Mouse (Mus musculus) heart, postnatal 36 days (tissue): ENCODE measurements at regions not wholly inside any gene's neighbourhood (a gene's known extent, or its start where the extent isn't known, plus 50 kb on each side); places are given as distances from the start of the nearest gene placed in this dataset.
"Not testable (repeated sequence)": the region's sequence is repeated elsewhere in the genome, so short reads cannot be mapped to it uniquely, and the experiment has no call there.

Experiments used
- DNase-seq, 2 experiments: peaks; one replicate each; pipeline ENCODE4 v3.0.0; 2021 to 2022
- intact Hi-C: fragments of 180-260 bp; cut with DNase I; formaldehyde crosslinking; loops from one replicate; pipeline ENCODE4 v1.15.1; 2025

DNA sequence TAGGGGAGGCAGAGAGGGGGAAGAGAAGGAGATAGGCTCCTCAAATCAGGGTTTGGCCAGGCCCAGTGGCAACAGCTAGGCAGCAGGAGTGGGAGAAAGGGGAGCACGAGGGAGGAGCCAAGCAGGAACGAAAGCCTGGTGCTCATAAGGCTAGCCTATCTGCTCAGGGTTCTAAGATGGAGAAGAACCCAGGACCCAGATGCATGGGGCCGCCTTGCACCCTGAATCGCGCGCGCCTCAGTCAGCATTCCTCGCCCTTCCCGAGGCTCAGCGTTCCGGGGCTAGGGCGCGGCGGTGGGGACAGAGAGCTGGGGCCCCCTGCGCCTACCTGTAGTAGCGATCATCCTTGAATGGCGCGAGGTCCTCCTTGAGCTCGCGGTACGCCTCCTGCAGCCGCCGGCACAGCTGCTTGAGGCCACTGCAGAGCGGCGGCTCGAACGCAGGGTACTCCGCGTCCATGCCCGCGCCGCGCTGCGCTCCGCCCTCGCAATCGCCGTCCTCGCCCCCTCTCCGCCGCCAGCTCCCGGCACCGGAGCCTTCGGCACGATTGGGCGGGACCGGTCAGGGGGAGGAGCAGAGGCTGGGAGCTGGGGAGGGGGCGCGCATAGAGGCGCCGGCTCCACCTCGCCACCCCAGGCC lies 60.1 kb downstream of the Dynlt1b start:
- DNase-seq, intact Hi-C loops: not testable (repeated sequence)

DNA sequence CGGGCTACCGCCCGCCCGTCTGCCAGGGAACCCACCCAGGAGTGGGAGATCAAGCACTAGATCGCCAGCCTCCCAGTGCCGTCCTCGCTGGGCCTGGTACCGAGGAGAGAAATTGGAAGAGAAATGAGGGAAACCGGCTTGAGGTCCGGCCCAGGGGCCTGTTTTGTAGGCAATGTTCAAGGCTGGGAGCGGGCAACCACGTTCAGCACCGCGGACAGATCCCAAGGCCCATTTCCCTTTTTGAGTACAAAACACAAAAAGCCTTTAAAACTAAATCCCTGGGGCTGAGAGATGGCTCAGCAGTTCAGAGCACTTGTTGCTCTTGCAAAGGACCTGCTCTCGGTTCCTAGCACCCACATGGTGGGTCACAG lies 60.6 kb downstream of the Dynlt1b start:
- DNase-seq, intact Hi-C loops: not testable (repeated sequence)

DNA sequence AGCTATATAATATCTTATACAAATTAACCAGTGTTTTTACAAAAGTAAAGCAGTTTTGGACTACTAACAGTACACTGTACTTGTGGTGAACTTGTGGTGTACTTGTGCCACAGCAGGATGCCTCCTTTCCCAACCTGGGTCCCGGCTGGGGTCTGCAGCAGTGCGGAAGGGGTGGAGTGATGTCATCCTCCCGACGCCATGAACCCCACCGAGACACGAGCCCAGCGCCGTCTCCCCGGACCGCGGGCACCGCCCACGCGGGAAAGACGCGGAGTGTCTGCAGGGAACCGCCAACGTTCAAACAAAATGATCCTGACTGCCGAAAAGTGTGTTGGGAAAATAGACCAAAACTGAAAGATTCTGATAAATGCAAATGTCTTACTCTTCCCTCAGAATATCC lies 62.6 kb downstream of the Dynlt1b start:
- intact Hi-C loops, DNase-seq: not testable (repeated sequence)

DNA sequence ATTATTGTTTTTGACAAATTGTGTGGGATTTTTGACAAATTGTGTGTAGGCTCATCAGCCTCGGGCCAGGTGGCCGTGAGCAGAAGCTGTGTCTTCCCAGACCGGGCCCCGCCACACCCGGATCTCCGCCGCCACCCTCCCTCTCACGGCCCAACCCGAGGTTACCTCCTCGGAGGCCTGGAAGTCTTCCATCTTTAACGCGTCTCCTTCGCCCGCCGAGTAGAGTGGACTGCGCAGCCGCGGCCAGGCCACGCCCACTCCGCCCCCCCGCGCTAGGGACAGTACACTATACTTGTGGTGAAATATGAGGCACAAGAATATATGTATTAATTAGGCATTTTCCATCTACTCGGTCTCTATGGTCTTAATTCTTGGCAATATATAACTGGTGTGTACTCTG lies 63.0 kb downstream of the Dynlt1b start:
- intact Hi-C loops, result not testable (repeated sequence)
- peak; percentile 75 to 79 for DNase-seq

DNA sequence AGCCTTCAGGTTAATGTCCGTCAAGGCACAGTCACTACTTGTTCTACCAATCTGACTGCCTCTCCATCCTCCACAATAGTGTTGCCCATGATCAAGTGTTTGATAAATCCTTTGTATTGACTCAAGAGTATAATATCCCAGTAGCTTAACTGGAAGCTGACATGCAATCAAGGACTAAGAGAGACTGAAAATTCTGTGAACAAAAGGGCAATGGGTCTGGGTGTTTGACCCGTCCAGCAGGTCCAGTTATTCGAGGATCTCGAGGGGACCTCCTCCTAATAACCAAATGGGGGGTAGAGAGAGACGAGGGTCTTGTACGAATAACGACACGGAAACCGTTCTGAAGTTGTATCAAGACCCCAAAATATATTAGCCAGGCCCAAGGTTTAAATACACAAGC lies 66.6 kb downstream of the Dynlt1b start:
- intact Hi-C loops, DNase-seq: not testable (repeated sequence)

DNA sequence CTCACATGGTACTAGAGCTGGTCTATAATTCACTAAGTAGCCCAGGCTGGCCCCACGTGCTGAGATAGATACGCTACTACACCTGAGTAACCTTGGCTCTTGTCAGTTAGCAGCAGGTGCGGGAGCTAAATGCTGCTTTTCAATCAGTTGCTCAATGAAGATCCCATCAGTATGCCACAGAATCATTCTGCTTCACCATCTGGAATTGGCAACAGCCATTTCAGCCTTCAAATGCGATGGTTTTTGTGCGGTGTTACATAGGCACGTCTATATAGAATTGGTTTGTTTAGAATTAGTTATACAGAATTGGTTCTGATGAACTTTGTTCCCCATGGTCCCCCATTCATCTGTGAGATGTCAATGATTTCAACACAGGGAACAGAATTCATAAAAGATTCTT lies 72.8 kb downstream of the Dynlt1b start:
- intact Hi-C loops, DNase-seq: not testable (repeated sequence)

DNA sequence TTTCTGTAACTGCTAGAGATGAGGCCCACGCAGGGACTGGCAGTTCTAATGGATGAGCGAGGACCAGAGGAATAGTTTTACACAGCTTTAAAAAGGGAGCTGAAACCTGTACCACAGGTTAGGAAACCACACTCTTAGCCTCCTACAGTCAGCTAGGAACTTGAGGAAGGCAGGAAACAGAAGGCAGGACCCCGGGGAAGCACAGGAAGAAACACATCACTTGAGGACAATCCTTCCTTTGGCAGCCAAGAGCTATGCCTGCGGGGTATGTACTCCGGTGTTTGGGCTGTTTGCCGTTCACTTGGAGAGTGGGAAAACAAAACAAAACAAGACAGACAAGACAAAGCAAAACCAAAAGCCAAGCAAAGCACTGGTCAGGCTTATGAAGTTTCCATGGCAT lies 76.0 kb downstream of the Dynlt1b start:
- DNase-seq, intact Hi-C loops: not testable (repeated sequence)

DNA sequence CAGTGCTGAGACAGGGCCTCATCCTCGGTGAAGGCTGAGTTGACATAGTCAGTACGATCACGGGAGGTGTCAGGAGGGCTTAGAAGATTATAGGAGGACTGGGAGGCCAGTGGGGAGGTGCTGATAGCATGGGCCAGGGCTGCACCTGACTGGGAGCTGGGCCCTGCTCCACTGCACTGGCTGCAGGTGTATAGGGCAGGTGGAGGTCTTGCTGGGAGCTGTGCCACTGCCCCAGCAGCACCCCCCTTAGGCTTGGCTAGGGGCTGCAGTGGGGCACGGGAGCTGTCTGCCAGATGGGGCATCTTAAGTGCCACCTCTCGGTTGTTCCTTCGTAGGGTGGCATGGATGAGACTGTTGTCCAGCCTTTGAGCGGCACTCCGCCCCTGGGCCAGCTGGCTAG lies 85.2 kb downstream of the Dynlt1b start:
- intact Hi-C loops, DNase-seq: not testable (repeated sequence)

DNA sequence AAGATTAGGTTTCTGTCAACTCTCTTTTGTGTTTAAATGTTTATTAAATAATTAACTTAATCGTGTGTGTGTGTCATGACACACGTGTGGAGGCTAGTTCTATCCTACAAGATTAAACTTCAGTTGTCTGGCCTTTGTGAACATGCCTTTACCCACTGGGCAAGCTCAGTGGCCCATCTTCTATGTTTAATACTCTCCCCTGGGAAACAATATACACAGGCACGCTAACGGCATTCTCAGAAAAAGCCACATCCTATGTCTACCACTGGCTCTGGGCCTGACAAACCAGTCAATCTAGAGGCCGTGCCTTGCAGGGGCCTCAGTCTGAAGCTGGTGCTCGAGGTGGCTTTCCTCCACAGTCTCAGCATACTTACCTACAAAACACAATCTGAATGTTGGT lies 82.4 kb upstream of the Dynlt1c start:
- intact Hi-C loops, DNase-seq: not testable (repeated sequence)

DNA sequence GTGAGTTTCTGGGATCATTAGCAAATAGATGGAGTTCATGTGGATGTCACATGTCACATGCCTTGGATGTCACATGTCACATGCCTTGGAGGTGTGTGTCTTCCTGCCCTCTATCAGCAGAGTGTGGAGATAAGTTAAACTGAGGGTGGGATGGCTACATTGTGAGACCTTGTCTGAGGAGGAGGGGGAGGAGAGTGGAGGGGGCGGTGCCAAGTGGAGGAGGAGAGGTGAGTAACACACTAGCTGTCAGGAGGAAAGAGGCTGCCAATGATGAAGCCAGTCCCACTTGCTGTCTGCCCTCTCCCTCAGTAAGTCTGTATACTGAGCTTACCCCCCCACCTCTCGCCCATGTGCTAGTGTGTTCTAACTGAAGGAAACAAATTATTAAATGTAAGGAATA lies 81.5 kb upstream of the Dynlt1c start:
- intact Hi-C loops, DNase-seq: not testable (repeated sequence)

DNA sequence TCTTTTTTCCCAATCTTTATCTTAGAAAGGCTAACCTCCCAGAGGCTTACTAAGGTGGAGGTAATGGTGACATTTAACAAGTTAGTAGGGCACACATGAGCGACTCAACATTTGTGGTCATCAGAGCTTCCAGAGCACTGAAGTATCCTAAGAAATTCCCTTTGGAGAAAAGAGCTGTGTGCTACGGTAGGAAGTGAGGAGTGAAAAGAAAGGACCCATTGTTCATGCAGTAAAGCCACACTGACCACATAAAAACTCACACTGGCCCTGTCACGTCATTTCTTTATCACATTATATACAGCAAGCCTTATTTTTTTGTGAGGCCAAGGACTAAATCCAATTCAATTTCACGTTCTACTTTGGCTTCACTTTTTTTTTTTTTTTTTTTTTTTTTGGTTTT lies 80.7 kb upstream of the Dynlt1c start:
- intact Hi-C loops, DNase-seq: not testable (repeated sequence)

DNA sequence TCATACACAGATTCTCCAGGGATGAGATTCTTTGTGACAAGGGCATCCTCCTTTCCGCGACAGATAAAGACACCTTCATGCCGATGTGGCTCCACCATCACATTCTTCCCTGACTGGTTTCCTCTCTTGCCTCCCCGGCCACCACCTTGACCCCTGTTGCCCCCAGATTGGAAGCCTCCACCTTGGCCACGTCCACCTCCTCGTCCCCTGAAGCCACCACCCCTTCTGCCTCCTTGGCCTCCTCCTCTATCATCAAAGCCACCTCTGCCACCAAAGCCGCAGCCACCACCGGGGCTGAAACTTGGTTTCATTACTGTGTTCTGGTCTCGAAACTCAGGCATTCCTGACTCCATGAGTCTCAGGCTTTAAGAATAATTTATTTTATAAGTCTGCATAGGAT lies 79.3 kb upstream of the Dynlt1c start:
- DNase-seq, intact Hi-C loops: not testable (repeated sequence)

DNA sequence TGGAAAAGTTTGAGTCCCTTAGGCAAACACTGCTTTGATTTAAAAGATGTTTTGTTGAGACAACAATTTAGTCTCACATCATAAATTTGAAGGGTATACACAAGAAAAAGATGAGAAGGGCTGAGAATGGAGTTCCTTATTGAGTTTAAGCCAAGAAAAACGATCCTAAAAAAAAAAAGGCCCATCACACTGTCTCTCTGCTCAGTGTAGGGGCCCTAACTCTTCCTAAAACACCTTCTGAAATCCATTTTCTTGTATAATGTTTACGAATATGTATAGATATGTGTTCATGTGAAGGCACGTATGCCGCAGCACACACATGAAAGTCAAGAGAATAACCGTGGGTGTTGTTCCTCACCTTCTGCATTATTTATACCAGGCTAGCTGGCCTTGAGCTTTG lies 62.7 kb upstream of the Dynlt1c start:
- DNase-seq, intact Hi-C loops: not testable (repeated sequence)

DNA sequence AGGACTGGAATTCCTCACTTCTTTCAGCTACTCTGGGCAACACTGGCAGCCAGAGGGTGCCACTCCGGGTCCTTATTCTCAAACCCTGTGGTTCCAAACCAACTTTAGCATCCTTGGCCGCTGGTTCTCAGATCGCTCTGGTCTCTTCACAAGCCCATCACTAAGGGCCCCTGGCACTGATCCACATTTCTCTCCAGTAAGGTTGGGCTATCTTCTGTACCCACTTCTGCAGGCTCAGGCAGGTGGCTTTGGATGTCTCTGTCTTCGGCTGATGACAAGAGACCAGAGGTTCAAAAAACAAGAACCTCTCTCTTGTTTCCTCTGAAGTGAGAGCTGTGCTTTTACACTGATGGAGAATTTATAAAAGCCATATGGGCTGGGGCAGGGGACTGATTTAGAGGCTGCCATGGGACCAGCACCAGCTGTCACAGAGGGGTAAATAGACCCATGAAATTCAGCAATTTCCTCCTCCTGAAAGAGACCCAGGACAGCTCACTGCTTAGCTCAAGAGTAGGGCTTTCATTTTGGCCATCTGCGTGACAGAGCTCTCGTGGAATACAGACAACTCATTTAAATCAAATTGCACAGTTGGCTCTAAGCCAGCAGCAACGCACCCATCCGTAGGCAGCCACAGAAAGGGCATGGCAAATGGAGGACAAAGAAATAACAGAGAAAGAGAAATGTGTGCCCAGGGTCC lies 54.3 kb upstream of the Dynlt1c start:
- DNase-seq, intact Hi-C loops: not testable (repeated sequence)

DNA sequence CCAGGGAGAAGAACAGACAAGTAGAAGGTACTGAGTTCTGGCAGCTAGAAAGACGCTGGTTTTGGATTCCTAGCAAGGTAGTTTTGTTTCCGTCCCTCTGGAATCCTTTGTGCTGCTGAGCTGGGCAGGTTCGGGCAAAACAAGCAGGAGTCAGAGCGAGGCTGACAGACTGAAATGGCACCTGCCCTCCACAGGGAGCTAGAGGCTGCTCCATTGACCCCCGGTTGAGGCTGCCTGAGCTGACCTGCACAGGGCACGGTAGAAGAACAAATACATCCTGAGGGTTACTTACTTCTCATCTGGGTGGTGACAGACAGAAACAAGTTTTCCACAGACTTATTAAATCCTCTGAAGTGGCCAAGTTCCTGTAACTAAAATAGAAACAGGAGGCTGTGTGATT lies 53.5 kb upstream of the Dynlt1c start:
- intact Hi-C loops, DNase-seq: not testable (repeated sequence)
